Mouse (Mus musculus): ENCODE results near the gene Cdk20.

- no peak for TF ChIP-seq EP300 (IDR thresholded peaks at IDR 0.05; ENCODE audit: low read depth)
- no peak for TF ChIP-seq CTCF (IDR thresholded peaks at IDR 0.05; ENCODE audit: low read depth)
Observed at GRCm38 (mm10) chr13:64477968-64478367, 45.9 kb downstream of the Cdk20 start.

Measured in liver, embryonic 14.5 days (tissue).